Mouse (Mus musculus) brown adipose tissue, adult 24 weeks (tissue): ENCODE data around the gene Gstt2. TPM values are rescaled to one million over a fixed set of nuclear protein-coding genes. Genes with fewer than 3 reads are reported as not detected.
"Not testable (repeated sequence)": the region's sequence is repeated elsewhere in the genome, so short reads cannot be mapped to it uniquely, and the experiment has no call there.

Source experiments
- H3K27ac ChIP-seq: fragments of 200-500 bp; replicated peaks from 2 replicates; pipeline ENCODE4 v1.5.1; 2012; ENCODE audit warnings: low read depth, mild to moderate bottlenecking, low read length
- H3K4me1 ChIP-seq: fragments of 200-500 bp; 2 replicates; pipeline ENCODE4 v1.6.1; 2012; ENCODE audit warnings: low read length, mixed read lengths; ENCODE audit not compliant: control insufficient read depth, insufficient read depth, insufficient read length
- H3K4me3 ChIP-seq: fragments of 200-500 bp; 2 replicates; pipeline ENCODE4 v1.5.1; 2012; ENCODE audit warnings: low read depth, mild to moderate bottlenecking, low read length, moderate library complexity; ENCODE audit not compliant: insufficient read depth
- polyA plus RNA-seq: library from polyadenylated mRNA; stranded (reverse); fragments of >200 nt; gene quantifications from 2 replicates; pipeline ENCODE4 v1.2.4, GENCODE M21; 2012; ENCODE audit not compliant: missing spikeins, insufficient read depth, insufficient read length

The Gstt2 gene
- polyA plus RNA-seq, 1 experiment = 41.7 TPM

DNA sequence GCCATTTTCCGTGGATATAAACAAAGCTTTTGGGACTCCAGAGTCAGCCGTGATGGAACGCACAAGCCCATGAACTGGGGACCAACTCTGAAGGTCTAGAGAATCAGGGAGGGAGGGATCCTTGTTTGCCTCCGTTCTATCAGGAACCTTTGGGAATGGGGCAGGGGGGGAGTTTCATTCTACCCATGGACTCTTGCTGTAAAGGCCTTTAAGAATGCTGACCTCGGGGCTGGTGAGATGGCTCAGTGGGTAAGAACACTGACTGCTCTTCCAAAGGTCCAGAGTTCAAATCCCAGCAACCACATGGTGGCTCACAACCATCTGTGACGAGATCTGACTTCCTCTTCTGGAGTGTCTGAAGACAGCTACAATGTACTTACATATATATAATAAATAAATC is 6.7 kb upstream of the Gstt2 start:
- not testable (repeated sequence) for H3K4me3 ChIP-seq
- H3K27ac ChIP-seq = peak overlapping the region; percentile 64
- peaks cover 10% of the 10 kb centered on the region; the same call in 1 of the 2 replicates for H3K4me1 ChIP-seq

DNA sequence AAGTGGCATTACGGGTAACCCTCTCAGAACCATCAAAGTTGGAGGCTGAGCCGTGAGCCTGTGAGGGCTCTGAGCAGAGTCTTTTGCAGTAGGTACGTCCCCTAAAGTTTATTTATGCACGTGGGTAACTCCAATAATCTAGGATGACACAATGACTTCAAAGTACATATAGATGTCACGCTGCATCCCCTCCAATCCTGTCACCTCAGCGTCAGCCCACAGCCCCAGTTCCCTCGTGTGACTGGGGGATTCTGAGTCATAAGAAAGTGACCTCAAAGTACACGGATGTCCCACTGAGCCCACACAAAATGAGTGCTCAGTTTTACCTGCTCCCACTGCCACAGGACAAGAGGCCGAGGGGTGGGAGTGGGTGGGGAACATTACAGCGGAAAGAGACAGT is 1.9 kb upstream of the Gstt2 start:
- Histone ChIP-seq H3K4me3 (no peak overlapping the region), H3K4me1 (peaks cover 13% of the 10 kb centered on the region; the same call in 1 of the 2 replicates), H3K27ac (no peak overlapping the region)

DNA sequence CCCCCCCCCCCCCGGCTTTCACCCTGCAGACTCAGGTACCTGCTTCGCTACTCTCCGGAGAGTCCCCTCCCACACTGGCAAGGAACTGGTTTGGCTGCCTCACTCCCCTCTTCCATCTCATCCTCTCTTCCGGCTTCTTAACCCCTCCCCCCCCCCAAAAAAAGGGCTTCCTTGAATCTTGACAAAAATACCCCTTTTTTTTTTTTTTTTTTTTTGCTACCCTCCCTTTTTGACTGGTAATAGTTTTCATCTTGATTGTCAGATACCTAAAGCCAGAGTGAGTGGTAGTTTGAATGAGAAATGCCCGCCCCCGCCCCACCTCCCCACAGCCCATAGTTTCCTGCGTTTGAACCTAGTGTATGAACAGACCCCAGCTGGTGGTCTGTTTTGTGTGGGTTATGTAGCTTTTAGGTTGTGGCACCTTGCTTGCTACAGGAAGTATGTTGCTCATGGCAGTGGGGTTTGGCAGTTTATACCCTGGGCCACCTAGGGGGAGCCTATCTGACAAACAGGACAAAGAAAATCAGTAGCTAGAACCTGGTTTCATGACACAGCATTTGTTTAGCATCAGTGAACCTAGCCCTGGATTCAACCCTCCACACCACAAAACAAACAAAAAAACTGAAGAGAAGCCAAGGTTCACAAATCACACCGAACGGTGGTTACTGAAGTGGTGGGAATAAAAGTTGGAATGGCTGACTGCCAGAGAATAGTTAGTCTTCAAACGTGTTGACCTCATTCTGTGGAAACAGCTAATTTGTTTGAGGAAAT is 1.3 kb downstream of the Gstt2 start:
- Histone ChIP-seq H3K27ac (peak overlapping the region; percentile 91), H3K4me3 (peak overlapping the region; percentile 22), H3K4me1 (peaks cover 9% of the 10 kb centered on the region; the same call in 1 of the 2 replicates)

DNA sequence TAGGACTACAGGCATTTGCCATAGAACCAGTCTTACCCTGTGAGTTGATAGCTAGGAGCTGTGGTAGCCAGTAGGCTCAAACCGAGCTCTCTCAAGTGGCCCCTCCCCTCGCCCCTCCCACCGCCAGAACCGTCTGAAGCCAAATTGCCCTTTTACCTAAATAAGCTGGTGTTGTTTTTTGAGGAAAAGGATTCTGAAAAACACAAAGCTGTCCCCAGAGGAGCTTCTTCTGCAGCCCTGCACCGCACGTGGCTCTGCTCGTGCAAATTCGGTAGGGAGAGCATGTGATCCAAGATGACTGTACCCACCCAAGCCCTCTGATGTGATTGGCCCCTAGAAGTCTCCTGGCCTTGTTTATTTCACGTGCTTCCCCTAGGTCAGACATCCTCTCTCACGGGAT is 1.9 kb downstream of the Gstt2 start:
- peaks cover 9% of the 10 kb centered on the region; the same call in 1 of the 2 replicates for H3K4me1 ChIP-seq
- H3K27ac ChIP-seq = peak overlapping the region; percentile 88
- peak overlapping the region; percentile 78 for H3K4me3 ChIP-seq

DNA sequence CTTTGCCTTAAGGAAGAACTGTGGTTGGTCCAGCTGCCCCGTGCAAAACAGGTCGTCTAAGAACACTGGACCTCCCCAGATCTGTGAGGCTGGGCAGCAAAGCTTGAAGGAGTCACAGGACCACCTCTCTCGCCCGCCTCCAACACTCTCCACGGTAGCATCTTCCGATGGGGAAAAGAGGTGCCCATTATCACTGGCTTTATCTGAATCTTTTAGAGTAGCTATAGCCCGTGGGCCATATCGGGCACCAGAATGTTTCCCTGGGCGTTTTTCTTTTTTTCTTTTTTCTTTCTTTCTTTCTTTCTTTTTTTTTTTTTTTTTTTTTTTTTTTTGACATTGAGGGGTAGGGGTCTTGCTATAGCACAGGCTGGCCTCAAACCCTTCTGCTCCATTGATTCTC is 2.5 kb downstream of the Gstt2 start:
- H3K27ac ChIP-seq = peak overlapping the region; percentile 96
- peak overlapping the region; percentile 78 for H3K4me3 ChIP-seq
- H3K4me1 ChIP-seq = peaks cover 9% of the 10 kb centered on the region; the same call in 1 of the 2 replicates

DNA sequence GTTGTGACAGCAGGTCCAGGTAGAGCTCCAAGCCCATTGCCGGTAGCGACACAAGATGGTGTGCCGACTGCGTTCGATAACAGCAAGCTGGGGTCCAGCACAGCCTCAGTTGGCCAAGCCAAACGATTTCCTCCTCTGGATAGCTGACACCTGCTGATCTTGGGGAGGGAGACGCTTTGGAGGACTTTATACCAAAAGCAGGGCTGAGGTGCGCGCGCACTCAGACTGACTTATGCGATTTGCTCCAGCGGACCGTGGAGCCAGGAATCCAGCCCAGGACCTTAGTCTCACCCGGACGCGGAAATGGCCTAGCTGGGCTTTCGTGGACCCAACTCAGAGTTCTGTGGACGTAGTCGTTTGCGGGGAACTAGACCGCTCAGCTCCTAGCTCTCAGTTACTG is 3.0 kb downstream of the Gstt2 start:
- H3K27ac ChIP-seq = peak overlapping the region; percentile 96
- peak overlapping the region; percentile 78 for H3K4me3 ChIP-seq
- H3K4me1 ChIP-seq = peaks cover 9% of the 10 kb centered on the region; the same call in 1 of the 2 replicates

DNA sequence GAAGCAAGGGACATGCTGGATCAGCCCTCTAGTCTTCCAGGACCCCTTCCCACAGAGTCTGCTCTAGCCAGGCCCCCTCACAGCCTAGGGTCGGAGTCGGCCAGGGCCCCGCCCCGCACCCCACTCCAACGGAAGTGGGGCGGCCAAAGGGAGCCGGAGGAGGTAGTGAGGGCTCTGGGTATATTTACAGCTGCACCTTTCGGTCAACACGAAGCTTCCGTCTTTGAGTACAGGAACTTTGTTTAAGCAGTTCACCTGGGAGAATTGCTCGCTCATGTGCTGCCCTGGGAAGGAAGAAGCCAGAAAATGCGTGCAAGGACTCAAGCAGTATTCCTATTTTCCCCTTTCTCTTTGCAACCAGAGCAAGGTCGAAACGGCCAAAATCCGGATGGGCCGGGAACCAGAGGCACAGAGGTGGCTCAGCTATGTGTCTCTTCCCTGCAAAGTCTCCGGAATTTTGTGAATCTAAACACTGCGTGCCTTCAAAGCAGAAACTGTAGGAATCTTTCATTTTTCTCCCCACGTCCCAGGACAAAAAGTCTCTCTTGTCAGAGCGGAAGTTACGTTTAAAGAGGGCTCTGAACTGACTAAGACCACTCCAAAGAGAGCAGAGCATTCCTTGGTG is 3.7 kb downstream of the Gstt2 start:
- H3K27ac ChIP-seq = peak overlapping the region; percentile 96

DNA sequence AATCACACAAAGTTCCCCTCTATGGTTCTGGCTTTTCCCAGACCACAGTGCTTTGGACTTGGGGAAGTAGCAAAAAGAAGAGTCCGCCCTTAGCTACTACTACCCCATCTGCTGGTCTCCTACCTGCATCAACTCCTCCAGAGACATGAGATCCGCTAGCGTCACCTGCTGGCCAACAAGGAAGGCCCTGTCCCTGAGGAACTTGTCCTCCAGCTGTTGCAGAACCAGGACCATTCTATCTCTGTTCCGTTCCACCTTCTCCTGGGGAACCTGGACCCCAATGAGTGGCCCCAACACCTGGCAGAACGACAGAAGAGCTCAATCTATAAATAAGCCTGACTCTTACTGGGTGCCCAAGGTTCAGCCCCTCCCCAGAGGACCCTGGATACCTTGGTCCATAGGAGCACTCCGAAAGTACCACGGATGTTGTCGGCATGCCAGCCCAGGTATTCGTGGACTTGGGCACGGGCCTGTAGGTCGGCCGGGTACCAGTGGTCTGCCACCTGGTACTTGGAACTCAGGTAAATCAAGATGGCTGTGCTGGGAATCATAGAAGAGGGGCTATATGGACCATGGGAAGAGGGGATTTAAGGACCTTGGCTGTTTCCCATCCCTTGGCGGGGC is 4.8 kb downstream of the Gstt2 start:
- H3K4me3 ChIP-seq = peak overlapping the region; percentile 78
- peak overlapping the region; percentile 96; the same call in 1 of the 2 replicates for H3K27ac ChIP-seq
- H3K4me1 ChIP-seq = peaks cover 10% of the 10 kb centered on the region

More for the DNA sequence above, 3.7 kb downstream of the Gstt2 start:
- Histone ChIP-seq H3K4me1 (peaks cover 12% of the 10 kb centered on the region; the same call in 1 of the 2 replicates), H3K4me3 (peak overlapping the region; percentile 78)

DNA sequence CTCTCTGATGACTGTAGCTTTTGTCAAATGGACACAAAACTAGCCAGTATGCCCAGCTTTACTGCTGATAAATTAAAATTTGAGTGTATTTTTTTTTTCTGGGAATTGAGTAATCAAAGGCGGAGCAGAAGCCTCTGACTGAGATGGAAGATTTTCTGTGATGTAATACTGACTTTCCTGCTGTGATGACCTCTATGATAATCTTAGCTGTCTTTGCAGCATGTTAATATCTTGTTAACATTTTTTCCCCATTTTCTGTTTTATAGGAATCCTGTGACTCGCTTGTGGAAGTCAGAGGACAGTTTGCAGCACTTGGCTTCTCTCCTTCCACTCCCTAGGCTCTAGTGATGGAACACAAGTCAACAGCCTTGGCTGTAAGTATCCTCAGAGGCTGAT is 7.0 kb downstream of the Gstt2 start:
- H3K4me3 ChIP-seq = no peak overlapping the region
- peaks cover 12% of the 10 kb centered on the region for H3K4me1 ChIP-seq
- no peak overlapping the region; the same call in 1 of the 2 replicates for H3K27ac ChIP-seq

DNA sequence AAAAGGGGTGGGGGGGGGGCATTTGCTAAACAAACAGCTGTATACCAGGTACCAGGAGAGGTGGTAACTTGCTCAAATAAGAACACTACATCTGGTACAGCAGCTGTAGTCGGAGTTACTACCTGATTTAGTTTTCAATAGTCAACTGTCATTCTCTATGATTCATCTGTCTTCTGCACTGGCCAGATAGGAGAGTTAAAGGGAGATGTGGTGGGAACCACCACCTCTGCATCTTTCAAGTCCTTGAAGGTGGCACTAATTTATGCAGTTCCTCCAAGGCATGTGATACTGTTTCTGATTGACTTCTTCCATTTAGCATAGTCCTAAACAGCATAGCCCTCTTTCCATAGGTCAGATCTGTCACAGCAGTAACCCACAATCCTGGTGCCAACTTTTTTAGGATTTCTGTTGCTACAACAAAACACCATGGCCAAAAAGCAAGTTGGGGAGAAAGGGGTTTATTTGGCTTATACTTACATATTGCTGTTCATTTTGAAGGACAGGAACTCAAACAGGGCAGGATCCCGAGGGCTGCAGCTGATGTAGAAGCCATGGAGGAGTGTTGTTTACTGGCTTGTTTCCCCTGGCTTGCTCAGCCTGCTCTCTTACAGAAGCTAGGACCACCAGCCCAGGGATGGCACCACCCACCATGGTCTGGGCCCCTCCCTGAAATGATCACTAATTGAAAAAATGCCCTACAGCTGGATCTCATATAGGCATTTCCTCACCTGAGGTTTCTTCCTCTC is 7.5 kb downstream of the Gstt2 start:
- Histone ChIP-seq H3K4me3 (no peak overlapping the region), H3K27ac (no peak overlapping the region)

DNA sequence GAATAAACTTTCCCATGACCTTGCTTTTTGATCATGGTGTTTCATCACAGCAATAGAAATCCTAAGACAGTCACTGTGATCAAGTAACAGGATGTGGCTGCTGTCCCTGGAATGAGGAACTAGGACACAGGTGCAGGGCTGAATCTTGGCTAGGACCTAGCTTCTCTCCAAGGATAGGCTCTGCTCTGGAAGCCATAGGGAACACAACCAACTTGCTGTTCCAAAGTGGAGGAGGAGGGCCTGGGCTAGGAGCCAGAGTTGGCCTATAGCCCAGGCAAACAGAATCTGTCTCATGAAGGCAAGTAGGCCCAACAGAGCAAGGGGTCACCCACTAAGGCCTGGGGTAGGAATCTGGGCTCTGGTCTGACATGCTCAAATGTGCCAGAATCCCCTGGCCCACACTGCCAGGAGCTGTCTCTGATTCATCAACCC is 8.7 kb downstream of the Gstt2 start:
- H3K4me1 ChIP-seq = peaks cover 12% of the 10 kb centered on the region
- peak overlapping the region; percentile 76 for H3K27ac ChIP-seq
- no peak overlapping the region for H3K4me3 ChIP-seq

More for the DNA sequence above, 7.5 kb downstream of the Gstt2 start:
- H3K4me1 ChIP-seq = peaks cover 12% of the 10 kb centered on the region

DNA sequence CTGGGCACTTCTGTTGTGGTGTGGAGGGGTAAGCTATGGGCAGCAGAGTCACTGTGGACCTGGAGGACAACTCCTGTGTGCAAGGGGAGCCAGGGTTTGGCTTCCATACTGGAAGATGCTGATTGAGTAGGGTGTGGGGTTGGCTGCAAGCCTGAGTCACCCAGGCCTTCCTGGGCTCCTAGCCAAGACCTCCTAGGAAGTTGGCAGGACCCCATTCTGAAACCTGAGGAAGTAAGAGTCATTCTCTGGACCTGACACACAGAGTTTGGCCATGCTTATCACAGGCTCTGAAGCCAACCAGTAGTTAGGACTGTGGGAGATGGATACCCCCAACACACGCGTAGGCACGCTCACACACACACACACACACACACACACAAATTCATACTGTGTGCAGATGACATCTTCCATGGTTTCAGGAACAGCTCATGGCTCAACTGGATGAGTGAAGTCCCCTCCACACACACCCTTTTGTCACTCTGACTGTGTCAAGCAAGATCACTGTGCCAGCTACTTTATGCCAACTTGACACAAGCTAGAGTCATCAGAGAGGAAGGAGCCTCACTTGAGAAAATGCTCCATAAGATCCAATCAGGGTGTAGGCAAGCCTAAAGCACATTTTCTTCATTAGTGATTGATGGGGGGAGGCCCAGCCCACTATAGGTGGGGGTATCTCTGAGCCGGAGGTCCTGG is 9.4 kb downstream of the Gstt2 start:
- Histone ChIP-seq H3K27ac (0 out of 2 replicates have a peak overlapping the region, but pooled peaks have one; percentile 6), H3K4me3 (no peak overlapping the region)

DNA sequence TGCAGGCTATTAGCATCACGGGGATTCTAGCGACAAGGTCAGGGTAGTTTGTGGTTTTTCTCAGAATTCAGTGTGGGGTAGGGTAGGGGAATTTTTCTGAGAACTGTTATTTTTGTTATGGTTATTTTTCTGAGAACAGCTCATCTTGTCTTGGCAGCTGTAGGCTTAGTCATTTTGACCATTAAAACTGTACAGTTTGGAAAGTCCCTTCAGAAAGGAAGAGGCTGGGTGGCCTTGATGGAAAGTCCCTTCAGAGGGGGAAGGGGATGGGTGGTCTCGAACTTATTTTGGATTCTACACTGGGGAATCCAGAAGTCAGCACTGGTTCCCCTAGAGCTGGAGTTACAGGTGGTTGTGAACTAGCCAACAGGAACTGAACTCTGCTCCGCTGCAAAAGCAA is 12.7 kb downstream of the Gstt2 start:
- Histone ChIP-seq H3K27ac (no peak overlapping the region), H3K4me1 (peaks cover 12% of the 10 kb centered on the region), H3K4me3 (no peak overlapping the region)

More for the DNA sequence above, 9.4 kb downstream of the Gstt2 start:
- peaks cover 12% of the 10 kb centered on the region for H3K4me1 ChIP-seq

DNA sequence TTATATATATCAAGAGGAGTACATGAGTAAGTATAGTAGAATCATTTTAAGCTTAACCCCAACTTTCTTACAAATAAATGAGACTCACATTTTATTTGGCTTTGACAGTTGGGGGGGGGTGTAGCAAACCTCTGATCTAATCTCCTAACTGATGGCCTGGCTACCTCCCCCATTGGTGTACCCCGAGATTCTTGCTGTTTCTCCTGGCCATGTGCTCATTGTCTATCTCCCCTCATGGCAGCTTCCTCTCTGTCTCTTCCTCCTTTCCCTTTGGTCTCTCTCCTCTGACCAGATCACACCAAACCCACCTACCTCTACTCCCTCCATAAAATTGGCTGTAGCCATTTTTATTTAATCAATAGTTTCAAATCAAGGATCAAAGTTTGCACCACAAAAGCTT is 13.4 kb downstream of the Gstt2 start:
- Histone ChIP-seq H3K4me3 (no peak overlapping the region), H3K27ac (no peak overlapping the region), H3K4me1 (peaks cover 11% of the 10 kb centered on the region)
